9 mouse cellular contexts compared by ENCODE assay signal in the genomic region with DNA sequence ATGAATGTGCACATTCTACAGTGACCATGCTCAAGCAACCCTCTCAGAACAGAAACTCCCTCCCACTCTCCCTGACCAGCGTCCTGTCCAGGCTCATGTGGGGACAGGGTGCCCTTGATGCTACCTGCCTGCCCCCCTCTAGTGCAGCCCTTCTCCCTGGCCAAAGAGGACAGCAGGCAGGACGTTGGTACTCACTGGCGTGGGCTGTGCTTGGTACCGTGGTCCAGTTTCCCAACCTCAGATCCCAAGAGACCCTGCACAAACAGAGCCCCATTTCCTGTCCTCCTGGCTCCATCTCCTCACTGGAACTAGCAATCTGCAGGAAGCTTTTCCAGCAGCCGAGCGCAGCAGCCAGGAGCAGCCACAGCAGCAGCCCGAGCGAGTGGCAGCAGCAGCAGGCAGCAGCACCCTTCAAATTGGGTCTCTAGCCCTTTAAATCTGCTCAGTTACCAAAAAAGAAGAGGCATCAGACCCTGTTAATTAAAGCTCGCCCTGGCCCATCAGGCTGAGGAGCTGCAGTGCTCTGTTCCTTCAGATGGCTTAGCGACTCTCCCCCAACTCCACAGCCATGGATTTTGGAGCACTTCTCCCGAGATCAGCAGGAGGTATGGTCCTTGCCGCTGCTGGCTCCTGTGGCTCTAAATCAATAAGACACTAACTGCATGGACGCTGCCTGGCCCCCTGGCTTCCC. TPM values are rescaled to one million over a fixed set of nuclear protein-coding genes. Genes with fewer than 3 reads are reported as not detected.
DNase-seq lines count a peak whose midpoint lies in the region; ATAC-seq lines count a peak whose summit lies in the region.
"Had no signal": no experiment of that assay in that cellular context is flagged by ENCODE, and none has a peak within 500 bp of the region (broad histone marks: within the 10 kb centered on the region; RNA-seq: fewer than 3 reads in every experiment).

Gene A330070K13Rik (minus strand): TSS at position 410 of the 691 bp plus-strand sequence.

- H3K4me2 ChIP-seq in heart, embryonic 12.5 days: peak within 1 kb of the TSS; percentile 58
- peak within 1 kb of the TSS; percentile 41 for H3K4me2 ChIP-seq in forebrain, embryonic 16.5 days (ENCODE audit: low read length)
- H3K4me2 ChIP-seq in midbrain, embryonic 11.5 days: peak within 1 kb of the TSS; percentile 29; the same call in 1 of the 2 replicates

- H3K36me3 ChIP-seq in heart, embryonic 12.5 days: no peaks in the 10 kb centered on the region
- no peaks in the 10 kb centered on the region for H3K36me3 ChIP-seq in forebrain, embryonic 16.5 days (ENCODE audit: control insufficient read depth, insufficient read depth)
- H3K36me3 ChIP-seq in midbrain, embryonic 11.5 days (ENCODE audit: control insufficient read depth, insufficient read depth, low read length): no peaks in the 10 kb centered on the region

- intact Hi-C loops in heart, postnatal 14 days (cut with DNase I): no loop called here

- no peak for ATAC-seq in heart, embryonic 12.5 days (ENCODE audit: insufficient number of reproducible peaks, low FRiP score)
- no peak for ATAC-seq in forebrain, embryonic 16.5 days
- no peak for ATAC-seq in midbrain, embryonic 11.5 days (ENCODE audit: low FRiP score)
- ATAC-seq in activated CD4-positive, CD25-positive, alpha-beta regulatory T cell, adult 4 months: no peak

- H3K27me3 ChIP-seq in heart, embryonic 12.5 days (replicated peaks): no peaks in the 10 kb centered on the region
- H3K27me3 ChIP-seq in forebrain, embryonic 16.5 days (replicated peaks; ENCODE audit: control insufficient read depth, insufficient read depth, low read length): no peaks in the 10 kb centered on the region
- no peaks in the 10 kb centered on the region for H3K27me3 ChIP-seq in midbrain, embryonic 11.5 days (ENCODE audit: control insufficient read depth, insufficient read depth, low read length)

- no peaks in the 10 kb centered on the region for H3K9me3 ChIP-seq in heart, embryonic 12.5 days (replicated peaks)
- H3K9me3 ChIP-seq in forebrain, embryonic 16.5 days (ENCODE audit: control insufficient read depth, low read length): no peaks in the 10 kb centered on the region
- H3K9me3 ChIP-seq in midbrain, embryonic 11.5 days (ENCODE audit: control insufficient read depth, low read length): no peaks in the 10 kb centered on the region

- H3K4me3 ChIP-seq in heart, embryonic 12.5 days: peak within 1 kb of the TSS; percentile 17; the same call in 1 of the 2 replicates
- H3K4me3 ChIP-seq in forebrain, embryonic 16.5 days (replicated peaks; ENCODE audit: low read length): 0 out of 2 replicates have a peak within 1 kb of the TSS, but pooled peaks have one; percentile 9
- H3K4me3 ChIP-seq in midbrain, embryonic 11.5 days (ENCODE audit: low read depth, low read length): no peak within 1 kb of the TSS

- peaks cover 8% of the 10 kb centered on the region for H3K4me1 ChIP-seq in heart, embryonic 12.5 days (replicated peaks)
- no peaks in the 10 kb centered on the region; the same call in 1 of the 2 replicates for H3K4me1 ChIP-seq in forebrain, embryonic 16.5 days (replicated peaks; ENCODE audit: control insufficient read depth, insufficient read depth, low read length)
- no peaks in the 10 kb centered on the region for H3K4me1 ChIP-seq in midbrain, embryonic 11.5 days (ENCODE audit: control insufficient read depth, insufficient read depth, low read length)

- DNase-seq in heart, postnatal 14 days: no peak
- DNase-seq in cerebellum, adult 9-11 months: peak; percentile 73
- DNase-seq in midbrain, embryonic 11.5 days (ENCODE audit: low spot score, missing footprints): no peak
- DNase-seq in thymus, postnatal 14 days: no peak
- no peak for DNase-seq in adrenal gland, adult 8-10 months

- WGBS in heart, embryonic 12.5 days: 7% methylated on average over 13 of the region's 13 CpGs
- WGBS in forebrain, embryonic 16.5 days: 13% methylated on average over 13 of the region's 13 CpGs
- 17% methylated on average over 13 of the region's 13 CpGs for WGBS in midbrain, embryonic 11.5 days

- 0 out of 2 replicates have a peak within 1 kb of the TSS, but pooled peaks have one; percentile 27 for H3K9ac ChIP-seq in heart, embryonic 12.5 days
- H3K9ac ChIP-seq in forebrain, embryonic 16.5 days (replicated peaks; ENCODE audit: low read depth, low read length): no peak within 1 kb of the TSS
- H3K9ac ChIP-seq in midbrain, embryonic 11.5 days (ENCODE audit: low read length): peak within 1 kb of the TSS; percentile 27; the same call in 1 of the 2 replicates

- no peak within 1 kb of the TSS for H3K27ac ChIP-seq in heart, embryonic 12.5 days (ENCODE audit: poor library complexity, severe bottlenecking)
- no peak within 1 kb of the TSS for H3K27ac ChIP-seq in forebrain, embryonic 16.5 days (ENCODE audit: low read length)
- no peak within 1 kb of the TSS for H3K27ac ChIP-seq in midbrain, embryonic 11.5 days (ENCODE audit: low read depth, low read length)
- H3K27ac ChIP-seq: macrophage had no signal

RNA-seq across cellular contexts. Expression of gene A330070K13Rik, which starts in this region (rescaled TPM):
- not detected in 2 replicates for polyA plus RNA-seq in heart, embryonic 12.5 days (2016; fragmentation: Nextera tagmentation; extraction: Ambion mirVana)
- not detected for total RNA-seq in heart, postnatal 14 days (2021)
- polyA plus RNA-seq in forebrain, embryonic 16.5 days (2015; fragmentation: Nextera tagmentation; extraction: Ambion mirVana): not detected in 2 replicates
- not detected in 2 replicates for polyA plus RNA-seq in midbrain, embryonic 11.5 days (2014; fragmentation: Nextera tagmentation; extraction: Ambion mirVana)
- polyA plus RNA-seq in activated CD4-positive, CD25-positive, alpha-beta regulatory T cell, adult 4 months (2017; shearing (Covaris generic)): not detected
- total RNA-seq in adrenal gland, adult 8-10 months (2022): not detected
- polyA plus RNA-seq: macrophage had no signal
